Mouse (Mus musculus): ENCODE results near the gene Cfap99. TPM values are rescaled to one million over a fixed set of nuclear protein-coding genes. Genes with fewer than 3 reads are reported as not detected.

Gene Cfap99
- total RNA-seq, 2 experiments from 2014 or later: 0.20 to 0.66 TPM

DNA sequence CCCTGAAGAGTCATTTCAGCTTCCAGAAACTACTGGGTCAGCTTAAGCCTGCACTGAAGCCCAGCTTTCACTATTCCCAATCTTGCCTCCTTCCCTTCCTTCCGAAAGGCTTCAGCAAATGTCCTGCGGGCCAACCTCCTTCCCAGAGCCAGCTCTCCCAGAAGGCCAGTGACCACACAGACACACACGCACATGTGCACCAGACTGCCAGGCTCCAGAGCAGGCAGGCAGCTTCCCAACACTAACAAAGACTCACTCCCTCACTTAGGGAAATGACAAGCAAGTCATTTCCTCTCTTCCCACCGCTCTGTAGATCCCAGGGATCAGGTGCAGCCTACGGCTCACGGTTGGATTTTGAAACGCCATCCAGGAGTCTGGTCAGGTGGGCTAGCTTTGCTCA, 12.2 kb upstream of the Cfap99 start:
- DNase-seq (ENCODE audit: extremely low spot score in 1 of 2, low spot score in 1 of 2): no peak

DNA sequence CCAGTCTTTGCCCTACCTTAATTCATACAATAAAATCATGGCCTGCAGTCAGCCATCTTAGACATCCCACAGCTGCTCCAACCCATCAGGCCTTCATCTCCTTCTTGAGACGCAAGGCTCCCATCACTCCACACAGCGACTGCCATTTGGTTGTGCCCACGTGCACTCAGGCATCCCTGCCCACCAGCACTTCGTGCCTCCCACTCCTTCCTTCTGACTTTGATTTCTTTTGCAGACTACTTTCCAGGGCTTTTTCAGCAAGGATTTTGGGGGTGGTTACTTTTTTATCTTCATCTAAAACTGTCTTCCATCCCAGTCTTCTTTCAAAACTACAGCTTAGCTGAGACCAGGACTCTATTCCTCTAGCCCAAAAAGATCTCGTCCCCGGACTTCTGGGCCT, 11.7 kb upstream of the Cfap99 start:
- no peak for DNase-seq (ENCODE audit: extremely low spot score in 1 of 2, low spot score in 1 of 2)

DNA sequence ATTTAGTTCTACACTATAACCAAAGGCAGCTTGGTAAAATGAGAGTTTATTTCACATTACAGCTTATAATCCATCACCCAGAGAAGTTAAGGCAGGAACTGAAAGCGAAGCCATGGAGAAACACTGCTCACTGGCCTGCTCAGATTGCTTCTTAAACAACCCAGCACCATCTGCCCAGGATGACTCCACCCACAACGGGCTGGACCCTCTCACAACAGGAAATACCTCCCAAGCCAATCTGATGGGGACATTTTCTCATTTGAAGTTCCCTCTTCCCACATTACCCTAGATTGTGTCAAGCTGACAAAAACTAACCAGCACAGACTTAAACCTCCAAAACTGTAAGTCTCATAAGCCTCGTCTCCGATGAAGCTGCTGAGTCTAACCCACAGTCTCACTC, 10.3 kb upstream of the Cfap99 start:
- no peak for DNase-seq (ENCODE audit: extremely low spot score in 1 of 2, low spot score in 1 of 2)

DNA sequence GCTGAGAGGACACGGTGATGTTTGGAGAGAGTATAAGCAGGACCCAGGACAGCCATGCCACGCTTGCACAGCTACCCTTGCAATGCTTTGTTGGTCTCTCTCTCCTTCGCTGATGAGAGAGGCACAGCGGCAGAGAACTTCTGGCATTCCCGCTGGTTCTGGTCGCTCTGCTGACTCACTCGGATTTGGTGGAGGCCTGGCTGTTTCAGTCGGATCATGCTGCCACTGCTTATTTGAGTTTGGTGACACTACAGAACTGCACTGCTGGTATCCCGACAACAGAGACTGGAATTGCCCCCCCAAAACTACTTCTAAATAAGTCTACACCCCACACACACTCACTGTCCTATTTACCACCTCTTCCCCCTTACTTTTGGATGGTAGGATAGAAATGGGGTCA, 9.2 kb upstream of the Cfap99 start:
- DNase-seq (ENCODE audit: extremely low spot score in 1 of 2, low spot score in 1 of 2): no peak

DNA sequence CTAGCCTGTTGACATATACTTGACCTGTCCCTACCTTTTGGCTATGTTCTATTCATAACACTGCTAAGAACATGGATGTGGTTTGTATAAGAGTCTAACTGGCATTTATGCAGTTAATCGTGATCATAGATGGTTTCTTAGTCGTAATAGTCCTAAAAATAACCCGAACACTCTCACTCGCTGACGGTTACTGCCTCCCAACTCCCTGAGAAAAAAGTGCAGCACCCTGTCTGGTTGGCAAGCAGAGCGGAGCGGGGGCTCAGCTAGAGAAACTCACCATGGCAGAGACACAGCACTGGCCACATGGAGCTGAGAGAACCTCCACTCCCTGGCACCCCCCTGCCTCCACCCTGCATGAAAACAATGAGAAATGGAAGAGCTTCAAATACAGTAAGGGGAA, 7.4 kb upstream of the Cfap99 start:
- DNase-seq (ENCODE audit: extremely low spot score in 1 of 2, low spot score in 1 of 2): no peak

DNA sequence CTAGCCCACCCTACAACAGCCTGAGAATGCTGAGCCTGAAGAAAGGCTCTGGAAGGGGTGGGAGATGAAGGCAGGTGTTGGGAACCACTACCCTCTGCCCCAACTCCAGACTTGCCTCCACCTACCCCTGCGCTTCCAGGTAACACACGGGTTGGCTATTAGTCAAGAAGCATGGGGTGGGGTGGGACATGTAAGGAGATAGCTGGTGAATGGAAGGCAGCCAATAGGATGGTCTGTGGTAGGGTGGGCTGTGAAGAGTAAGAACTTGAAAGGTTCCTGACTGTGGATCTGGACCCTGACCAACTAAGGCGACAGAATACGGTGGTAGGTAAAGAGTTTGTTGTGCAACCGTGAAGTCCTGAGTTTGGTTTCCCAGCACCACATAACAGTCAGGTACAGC, 5.0 kb upstream of the Cfap99 start:
- DNase-seq (ENCODE audit: extremely low spot score in 1 of 2, low spot score in 1 of 2): no peak

DNA sequence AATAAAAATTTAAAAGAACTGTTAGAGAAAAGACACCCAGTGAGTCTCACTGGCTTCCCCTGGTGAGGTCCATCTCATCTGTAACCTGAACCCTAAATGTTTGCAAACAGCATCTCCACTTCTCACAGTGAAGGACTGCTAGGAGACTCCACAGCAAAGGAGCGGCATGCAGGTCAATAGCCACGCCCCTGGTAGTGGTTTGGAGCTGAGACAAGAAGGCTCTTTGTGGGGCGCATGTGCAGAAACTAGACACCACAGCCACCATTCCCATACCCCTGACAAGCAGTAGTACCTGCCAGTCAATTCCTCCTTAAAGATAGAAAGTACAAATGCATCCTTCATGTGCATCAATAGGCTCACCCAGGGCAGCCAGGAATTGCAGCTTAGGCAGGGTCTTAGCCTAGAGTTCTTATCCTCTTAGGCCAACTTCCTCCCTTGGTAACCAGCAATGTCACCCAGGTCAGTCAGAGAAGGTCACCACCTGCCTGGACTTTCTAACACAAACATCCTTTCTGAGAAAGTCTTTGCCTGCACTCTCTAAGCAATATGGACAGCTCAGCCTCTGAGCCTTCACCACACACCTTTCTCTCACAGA, 4.1 kb upstream of the Cfap99 start:
- DNase-seq (ENCODE audit: extremely low spot score in 1 of 2, low spot score in 1 of 2): no peak

DNA sequence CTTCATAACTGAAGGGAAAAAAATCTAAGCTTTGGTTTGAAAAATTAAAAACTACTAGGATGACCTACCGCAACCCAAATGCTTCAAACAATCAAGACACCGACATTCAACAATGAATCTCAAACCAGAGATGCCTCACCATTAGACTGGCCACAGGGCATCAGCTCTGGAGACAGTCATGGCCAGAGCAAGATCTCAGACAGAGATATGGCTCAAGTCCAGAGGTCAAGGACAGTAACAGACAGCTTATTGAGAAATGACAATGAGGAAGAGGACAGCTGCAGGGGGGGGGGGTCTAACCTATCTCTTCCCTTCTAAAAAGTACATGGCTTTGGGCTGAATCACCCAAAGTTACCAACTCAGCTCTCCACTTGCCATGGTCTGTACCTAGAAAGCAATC, 3.1 kb upstream of the Cfap99 start:
- DNase-seq (ENCODE audit: extremely low spot score in 1 of 2, low spot score in 1 of 2): no peak

DNA sequence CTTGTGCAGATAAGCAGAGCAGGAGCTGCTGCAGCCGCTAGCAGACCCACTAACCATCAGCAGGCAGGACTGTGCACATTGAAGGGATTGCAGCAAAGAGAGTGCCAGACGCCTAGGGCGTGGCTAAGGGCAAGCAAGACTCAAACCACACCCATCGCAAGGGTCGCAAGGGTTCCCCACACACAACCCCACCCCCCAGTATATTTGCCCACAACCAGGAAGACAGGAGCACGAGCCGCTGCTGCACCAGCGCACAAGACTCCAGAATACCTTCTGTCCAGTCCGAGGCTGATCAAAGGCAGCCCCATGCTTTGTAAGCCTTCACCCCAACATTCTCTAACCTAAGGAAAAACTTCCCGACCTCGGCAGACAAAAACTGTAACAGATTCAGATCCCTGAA, 1.9 kb upstream of the Cfap99 start:
- no peak for DNase-seq (ENCODE audit: extremely low spot score in 1 of 2, low spot score in 1 of 2)

DNA sequence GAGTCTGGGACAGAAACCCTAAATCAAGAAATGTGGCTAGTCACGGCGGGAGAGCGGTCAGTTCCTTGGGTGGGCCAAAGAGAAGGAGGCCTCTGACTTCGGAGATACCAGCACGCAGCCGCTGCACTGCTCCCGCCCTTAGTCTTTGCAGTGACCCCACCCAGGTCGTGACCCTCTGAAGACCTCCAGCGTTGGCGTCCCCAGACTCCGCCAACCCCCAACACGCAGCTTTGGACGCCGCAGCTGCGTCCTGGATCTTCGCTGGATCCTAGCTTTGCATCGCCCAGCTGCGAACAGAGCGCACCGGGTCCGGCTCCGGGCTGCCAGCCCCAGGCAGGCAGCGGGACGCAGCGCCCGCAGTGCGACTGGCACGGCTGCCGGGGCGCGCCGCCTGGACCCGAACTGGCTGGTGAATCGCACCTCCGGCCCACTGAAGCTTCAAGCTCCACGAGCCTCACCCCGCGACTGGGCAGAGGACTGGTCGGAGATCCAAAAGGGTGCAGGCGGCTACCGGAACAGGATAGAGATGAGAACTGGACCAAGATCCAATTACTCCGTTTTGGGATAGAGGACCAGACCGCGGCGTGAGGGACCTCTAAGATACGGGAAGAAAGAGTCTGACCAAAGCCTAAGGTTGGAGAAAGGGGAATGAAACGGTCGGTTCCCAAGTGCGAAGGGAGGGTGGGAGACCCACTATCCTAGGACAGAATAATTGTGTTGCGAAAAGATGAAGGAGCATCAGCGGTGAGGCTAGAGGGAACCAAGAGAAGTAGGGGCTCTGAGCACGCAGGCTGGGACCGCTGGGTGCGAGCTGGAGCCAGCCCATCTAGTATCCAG, 1.2 kb upstream of the Cfap99 start:
- DNase-seq (ENCODE audit: extremely low spot score in 1 of 2, low spot score in 1 of 2): no peak

DNA sequence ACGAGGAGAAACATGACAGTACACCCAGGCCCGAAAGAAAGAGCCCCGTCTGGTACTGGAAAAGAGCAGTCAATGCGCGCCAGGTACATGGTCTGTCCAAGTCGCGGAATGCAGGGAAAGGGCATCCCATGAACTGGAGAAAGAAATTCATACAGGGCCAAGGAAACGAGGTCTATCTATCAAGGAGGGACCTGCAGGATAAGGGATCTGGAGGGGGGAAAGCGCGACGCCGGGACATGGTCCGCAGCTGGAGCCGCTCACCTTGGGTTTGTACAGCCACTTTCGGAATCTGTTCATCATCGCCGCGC, 608 bp upstream of the Cfap99 start:
- peak in 1 of 2 experiments; percentile 28 for DNase-seq (ENCODE audit: extremely low spot score in 1 of 2, low spot score in 1 of 2)

DNA sequence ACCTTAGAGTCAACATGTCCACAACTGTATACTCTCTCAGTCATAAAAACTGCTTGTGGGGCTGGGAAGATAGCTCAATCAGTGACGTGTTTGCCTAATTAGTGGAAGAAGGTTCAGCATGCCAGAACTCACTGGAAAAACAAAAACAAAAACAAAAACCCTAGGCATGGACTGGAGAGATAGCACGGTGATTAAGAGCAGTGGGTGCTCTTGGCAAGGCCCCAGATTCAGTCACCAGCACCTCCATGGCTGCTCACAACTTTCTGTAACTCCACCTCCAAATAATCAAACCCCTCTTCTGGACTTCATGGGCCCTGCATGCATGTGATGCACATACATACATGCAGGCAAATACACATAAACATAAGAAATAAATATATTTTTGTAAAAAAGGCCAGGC, 886 bp downstream of the Cfap99 start:
- no peak for DNase-seq (ENCODE audit: extremely low spot score in 1 of 2, low spot score in 1 of 2)

DNA sequence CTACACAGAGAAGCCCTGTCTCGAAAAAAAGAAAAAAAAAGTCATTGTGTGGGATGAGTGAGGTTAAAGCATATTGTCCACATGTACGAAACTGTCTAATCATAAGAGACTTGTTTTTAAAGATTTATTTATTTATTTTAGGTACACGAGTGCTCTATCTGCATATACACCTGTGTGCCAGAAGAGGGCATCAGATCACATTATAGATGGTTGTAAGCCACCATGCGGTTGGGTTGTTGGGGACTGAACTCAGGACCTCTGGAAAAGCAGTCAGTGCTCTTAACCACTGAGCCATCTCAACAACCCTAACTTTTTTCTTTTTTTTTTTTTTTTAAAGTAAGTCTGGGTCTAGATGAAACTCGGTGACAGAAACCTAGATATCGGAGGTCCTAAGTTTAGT, 5.0 kb downstream of the Cfap99 start:
- no peak for DNase-seq (ENCODE audit: extremely low spot score in 1 of 2, low spot score in 1 of 2)

DNA sequence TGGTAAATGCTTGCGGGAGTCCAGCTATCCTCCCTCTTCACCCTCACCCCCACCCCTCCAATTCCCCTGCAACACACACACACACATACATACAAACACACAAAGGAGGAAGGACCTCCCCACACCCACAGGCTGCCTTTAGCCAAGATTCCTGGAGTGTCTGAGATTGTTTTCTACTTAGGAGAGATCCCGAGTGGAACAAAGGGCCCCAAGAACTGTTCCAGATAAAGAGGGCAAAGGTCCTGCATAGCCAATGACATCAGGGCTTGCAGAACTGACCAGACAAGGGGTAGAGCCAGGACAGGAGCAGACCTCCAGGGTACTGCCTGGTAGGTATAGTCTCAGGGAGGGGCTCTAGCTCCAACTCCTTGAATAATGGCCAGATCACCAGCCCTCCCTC, 6.3 kb downstream of the Cfap99 start:
- no peak for DNase-seq (ENCODE audit: extremely low spot score in 1 of 2, low spot score in 1 of 2)

DNA sequence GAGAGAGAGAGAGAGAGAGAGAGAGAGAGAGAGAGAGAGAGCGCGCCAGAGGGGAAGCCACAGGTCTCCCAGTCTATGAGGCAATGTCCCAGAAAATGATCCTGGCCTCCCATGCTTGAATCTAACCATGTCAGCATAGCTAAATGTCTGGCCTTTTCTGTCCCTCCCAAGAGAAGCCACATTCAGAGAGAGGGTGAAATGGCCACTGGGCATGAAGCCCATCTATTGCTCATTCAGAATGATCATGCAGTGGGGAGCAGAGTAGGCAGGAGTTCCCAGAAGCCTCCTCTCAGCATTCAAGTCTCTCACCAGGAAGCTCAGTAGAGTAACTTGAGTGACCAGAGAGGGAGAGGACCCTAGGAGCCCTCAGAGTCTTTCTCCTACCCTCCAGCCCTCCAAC, 6.7 kb downstream of the Cfap99 start:
- no peak for DNase-seq (ENCODE audit: extremely low spot score in 1 of 2, low spot score in 1 of 2)

DNA sequence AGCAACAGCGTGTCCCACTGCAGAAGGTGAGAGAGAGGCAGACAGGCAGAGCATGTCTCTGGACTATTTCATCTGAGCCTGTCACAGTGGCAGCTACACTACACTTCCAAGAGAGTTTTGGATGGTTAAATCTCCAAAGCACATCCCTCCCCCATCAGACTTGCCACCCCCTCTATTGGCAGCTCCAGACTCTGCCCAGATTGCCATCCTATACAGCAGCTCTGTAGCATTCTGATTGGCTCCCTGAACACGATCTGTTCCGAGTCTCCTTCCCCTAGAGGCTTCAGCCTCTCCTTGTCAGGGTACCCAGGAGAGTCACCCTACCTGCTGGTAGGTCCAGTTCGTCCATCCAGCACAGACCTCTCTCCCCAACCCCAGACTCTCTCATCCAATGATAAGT, 9.7 kb downstream of the Cfap99 start:
- no peak for DNase-seq (ENCODE audit: extremely low spot score in 1 of 2, low spot score in 1 of 2)

DNA sequence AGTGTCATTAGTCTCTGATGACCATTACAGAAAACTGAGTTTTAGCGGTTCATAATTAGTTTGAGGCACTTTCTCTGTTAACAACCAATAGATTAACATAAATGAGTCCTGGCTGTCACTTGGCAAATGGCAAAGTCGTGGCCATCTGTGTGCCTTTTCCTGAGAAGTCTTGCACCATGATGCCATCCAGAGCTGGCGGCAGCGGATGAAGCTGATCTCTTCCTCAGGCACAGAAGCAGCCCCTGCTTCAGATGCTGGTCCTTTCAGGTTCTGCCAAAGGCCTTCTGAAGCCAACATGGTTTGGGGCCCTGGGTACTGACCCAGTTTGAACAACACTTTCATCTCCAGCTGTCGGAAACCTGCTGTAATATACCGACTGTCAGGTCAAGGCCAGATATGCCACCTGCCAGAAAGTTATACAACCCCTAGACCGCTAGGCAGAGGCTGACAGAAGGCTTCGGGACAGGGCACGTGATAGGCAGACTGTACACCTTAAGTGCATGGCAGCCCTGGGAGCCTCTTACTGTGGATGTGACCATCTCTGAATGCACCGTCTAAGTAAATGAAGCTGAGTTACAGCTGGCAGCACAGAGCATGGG, 10.6 kb downstream of the Cfap99 start:
- DNase-seq (ENCODE audit: extremely low spot score in 1 of 2, low spot score in 1 of 2): no peak

DNA sequence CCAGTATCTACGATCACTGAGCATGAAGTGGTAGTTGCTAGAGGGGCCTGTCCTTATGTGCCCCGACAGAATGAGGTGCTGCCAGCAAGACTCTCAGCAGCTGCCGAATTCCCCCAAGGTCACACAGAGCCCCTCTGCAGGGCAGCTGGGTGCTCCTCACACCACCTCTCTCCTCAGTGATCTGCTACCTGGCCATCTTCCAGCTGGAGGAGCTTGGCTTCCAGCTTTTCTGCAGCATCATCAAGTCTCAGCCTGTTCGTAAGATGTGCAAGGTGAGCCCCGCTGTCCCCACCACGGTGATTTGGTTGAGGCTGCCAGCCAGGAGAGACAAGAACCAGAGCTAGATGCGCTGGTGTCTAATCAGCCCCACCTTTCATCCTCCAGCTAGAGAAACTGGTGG, 14.0 kb downstream of the Cfap99 start:
- DNase-seq (ENCODE audit: extremely low spot score in 1 of 2, low spot score in 1 of 2): no peak

DNA sequence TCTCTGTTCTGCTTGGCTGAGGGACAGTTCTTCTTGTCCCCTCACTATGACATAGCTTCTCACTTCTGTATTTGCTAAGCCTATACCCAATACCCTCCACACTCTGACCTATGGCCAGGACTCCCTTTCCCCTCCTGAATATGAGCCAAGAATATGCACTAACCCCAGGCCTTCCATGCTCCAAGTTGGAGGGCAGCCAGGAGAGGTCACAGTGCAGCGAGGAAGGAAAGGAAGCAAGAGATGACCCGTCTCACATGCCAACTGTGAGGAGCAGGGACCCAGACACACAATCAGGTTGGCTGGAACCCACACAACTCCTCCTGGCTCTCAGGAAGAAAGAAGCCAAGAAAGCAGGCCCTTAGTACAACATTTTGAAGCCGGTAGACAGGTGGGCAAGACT, 20.6 kb downstream of the Cfap99 start:
- no peak for DNase-seq (ENCODE audit: extremely low spot score in 1 of 2, low spot score in 1 of 2)

DNA sequence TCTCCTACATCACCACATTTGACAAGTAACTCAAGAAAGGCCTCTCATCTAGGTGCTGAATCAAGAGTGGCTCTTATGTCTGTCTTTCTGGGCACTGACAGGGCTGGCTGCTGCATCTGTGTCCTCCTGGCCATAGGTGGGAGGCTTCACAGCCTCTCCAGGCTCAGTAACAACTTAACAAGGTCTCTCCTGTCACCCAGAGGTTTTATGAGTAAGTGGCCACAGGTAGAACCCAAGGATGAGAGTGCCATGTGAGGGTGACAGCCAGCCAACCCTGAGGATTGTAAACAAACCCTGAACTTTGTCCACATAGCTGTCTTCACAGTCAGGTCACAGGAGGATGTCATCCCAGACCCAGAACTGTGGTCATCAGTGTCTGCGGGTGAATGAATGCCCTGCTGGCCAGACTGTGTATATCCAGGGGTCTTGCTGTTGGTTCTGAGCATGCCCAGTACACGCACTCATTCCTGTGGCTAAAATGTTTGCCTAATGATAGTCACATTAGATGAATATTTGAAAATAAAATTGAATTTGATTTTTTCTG, 31.2 kb downstream of the Cfap99 start:
- DNase-seq (ENCODE audit: extremely low spot score in 1 of 2, low spot score in 1 of 2): no peak

DNA sequence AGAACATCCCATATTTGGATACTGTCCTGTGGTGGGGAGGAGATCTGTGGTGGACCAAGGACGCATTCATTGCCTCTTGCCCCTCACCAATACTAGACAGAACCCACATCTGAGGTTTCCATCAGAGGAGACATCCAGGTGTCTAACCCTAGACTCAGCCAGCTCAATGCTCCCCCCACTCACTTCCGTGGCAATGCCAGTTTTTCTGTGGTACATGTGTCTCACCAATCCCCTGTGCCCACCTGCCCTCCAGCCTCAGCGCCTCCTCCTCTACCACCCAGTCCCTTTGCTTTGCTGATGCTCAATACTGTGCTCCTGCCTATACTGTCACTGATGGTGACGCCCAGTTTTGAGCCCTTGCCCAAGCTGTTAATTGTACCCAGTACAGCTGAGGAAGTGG, 32.8 kb downstream of the Cfap99 start:
- no peak for DNase-seq (ENCODE audit: extremely low spot score in 1 of 2, low spot score in 1 of 2)

DNA sequence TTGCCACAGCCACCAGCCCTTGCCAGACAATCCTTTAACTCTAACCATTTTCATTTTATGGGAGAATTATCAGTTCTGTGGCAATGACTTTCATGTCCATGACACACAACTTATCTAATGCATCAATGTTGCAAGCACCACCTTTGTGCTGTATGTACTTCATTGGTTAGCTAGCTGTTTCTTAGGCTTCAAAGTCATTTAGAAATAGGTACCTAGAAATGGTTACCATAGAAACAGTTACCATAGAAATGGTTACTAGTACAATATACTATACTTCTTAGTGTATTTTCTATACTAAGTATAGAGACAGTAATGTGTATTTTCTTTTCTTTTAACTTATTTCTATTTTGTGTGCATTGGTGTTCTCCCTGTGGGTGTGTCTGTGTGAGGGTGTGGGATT, 36.9 kb downstream of the Cfap99 start:
- no peak for DNase-seq (ENCODE audit: extremely low spot score in 1 of 2, low spot score in 1 of 2)

All from layer of hippocampus, postnatal 25 days (tissue).